Mouse (Mus musculus): ENCODE data around the gene Bcr. TPM values are rescaled to one million over a fixed set of nuclear protein-coding genes. Genes with fewer than 3 reads are reported as not detected.

Gene Bcr
- polyA plus RNA-seq, 1 experiment from 2014 or later, result 11.1 TPM

GRCm38 (mm10) chr10:75093252-75093987 is 33.0 kb downstream of the Bcr start:
- peak; percentile 74 for ATAC-seq (ENCODE audit: insufficient read depth, low FRiP score, low TSS enrichment)
- Histone ChIP-seq H3K36me3 (ENCODE audit: control insufficient read depth, insufficient read depth, low read length) (no peaks in the 10 kb centered on the region), H3K4me2 (ENCODE audit: low read depth) (no peak overlapping the region; the same call in 1 of the 2 replicates)

DNA sequence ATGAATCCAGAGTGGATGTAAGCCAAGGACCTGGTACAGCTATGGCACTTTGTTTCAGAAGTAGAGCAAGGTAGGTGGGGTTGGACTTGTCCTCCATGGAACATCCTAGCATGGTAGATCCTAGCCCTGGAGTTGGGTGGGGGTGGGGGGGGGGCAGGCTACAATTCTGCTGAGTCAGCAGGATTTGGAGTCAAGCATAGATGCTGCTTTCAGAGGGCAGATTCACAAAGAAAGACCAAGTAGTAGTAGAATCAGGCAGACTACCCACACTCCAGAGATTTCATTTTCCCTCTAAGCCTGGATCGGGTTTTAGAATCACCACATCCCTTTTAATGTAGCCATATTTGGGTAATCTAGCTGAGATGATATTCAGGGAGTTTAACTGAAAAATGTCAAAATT is 33.9 kb downstream of the Bcr start:
- 96% methylated on average over 1 of the region's 1 CpGs for WGBS
- no peak overlapping the region for H3K9ac ChIP-seq (ENCODE audit: low read length)
- H3K4me3 ChIP-seq (ENCODE audit: low read depth, low read length), result no peak overlapping the region
- no peaks in the 10 kb centered on the region for H3K27me3 ChIP-seq (ENCODE audit: control insufficient read depth, insufficient read depth, low read length)
- no peaks in the 10 kb centered on the region for H3K9me3 ChIP-seq (ENCODE audit: control insufficient read depth, low read length)
- H3K36me3 ChIP-seq (ENCODE audit: control insufficient read depth, insufficient read depth, low read length), result no peaks in the 10 kb centered on the region
- no peak overlapping the region for H3K4me2 ChIP-seq (ENCODE audit: low read depth)
- peaks cover 22% of the 10 kb centered on the region for H3K4me1 ChIP-seq (ENCODE audit: control insufficient read depth, insufficient read depth, low read length)
- H3K27ac ChIP-seq (ENCODE audit: low read depth, low read length), result no peak overlapping the region
- DNase-seq (ENCODE audit: low spot score), result no peak
- ATAC-seq (ENCODE audit: insufficient read depth, low FRiP score, low TSS enrichment), result no peak

More at GRCm38 (mm10) chr10:75093252-75093987, 33.0 kb downstream of the Bcr start:
- 27% methylated on average over 22 of the region's 22 CpGs for WGBS
- Histone ChIP-seq H3K27ac (ENCODE audit: low read depth, low read length) (no peak overlapping the region), H3K27me3 (ENCODE audit: control insufficient read depth, insufficient read depth, low read length) (no peaks in the 10 kb centered on the region), H3K9me3 (ENCODE audit: control insufficient read depth, low read length) (no peaks in the 10 kb centered on the region), H3K4me1 (ENCODE audit: control insufficient read depth, insufficient read depth, low read length) (peaks cover 14% of the 10 kb centered on the region), H3K4me3 (ENCODE audit: low read depth, low read length) (no peak overlapping the region), H3K9ac (ENCODE audit: low read length) (no peak overlapping the region)
- DNase-seq (ENCODE audit: low spot score), result peak; percentile 52

- WGBS, result 90% methylated on average over 7 of the region's 7 CpGs
- DNase-seq (ENCODE audit: low spot score) (no peak), ATAC-seq (ENCODE audit: insufficient read depth, low FRiP score, low TSS enrichment) (no peak)
- Histone ChIP-seq H3K4me2 (ENCODE audit: low read depth) (no peak overlapping the region), H3K27ac (ENCODE audit: low read depth, low read length) (no peak overlapping the region), H3K4me3 (ENCODE audit: low read depth, low read length) (no peak overlapping the region), H3K9ac (ENCODE audit: low read length) (no peak overlapping the region), H3K9me3 (ENCODE audit: control insufficient read depth, low read length) (no peaks in the 10 kb centered on the region), H3K27me3 (ENCODE audit: control insufficient read depth, insufficient read depth, low read length) (no peaks in the 10 kb centered on the region), H3K36me3 (ENCODE audit: control insufficient read depth, insufficient read depth, low read length) (no peaks in the 10 kb centered on the region), H3K4me1 (ENCODE audit: control insufficient read depth, insufficient read depth, low read length) (peaks cover 22% of the 10 kb centered on the region)
Observed at GRCm38 (mm10) chr10:75095216-75095615, 34.8 kb downstream of the Bcr start.

DNA sequence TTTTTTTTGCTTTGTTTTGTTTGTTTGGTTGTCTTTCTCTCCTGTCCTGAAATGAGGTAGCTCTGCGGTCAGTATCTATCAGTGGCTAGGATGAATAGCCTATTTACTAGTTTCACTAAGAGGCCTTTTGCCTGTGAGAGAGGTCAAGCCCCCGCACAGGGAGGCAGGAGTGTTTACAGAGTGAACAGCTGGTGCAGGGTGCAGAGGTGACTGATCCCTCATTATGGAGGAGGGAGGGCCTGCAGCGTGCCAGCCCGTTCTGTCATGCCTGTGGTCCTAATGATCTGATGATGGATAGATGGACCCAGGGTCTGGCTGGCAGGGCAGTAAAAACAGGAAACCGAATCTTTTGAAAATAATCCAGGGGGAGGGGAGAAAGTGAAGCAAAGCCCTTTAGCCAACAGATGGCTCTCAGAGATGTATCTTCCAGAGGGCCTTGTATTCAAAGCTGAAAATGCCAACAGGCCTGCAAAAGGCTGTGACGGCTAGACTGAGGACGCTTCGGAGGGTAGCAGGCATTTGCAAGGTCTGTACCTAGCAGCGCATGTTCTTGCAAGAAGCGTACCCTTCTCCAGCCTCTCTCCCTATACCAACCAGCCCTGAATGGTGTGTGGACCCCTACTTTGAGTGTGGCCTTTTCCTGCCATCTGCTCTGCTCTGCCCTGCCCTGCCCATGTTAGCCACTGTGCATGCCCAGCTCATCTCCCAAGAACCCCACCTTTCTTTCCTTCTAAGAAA is 38.2 kb downstream of the Bcr start:
- no peaks in the 10 kb centered on the region for H3K27me3 ChIP-seq (ENCODE audit: control insufficient read depth, insufficient read depth, low read length)
- H3K36me3 ChIP-seq (ENCODE audit: control insufficient read depth, insufficient read depth, low read length), result no peaks in the 10 kb centered on the region
- H3K4me3 ChIP-seq (ENCODE audit: low read depth, low read length), result no peak overlapping the region
- H3K9ac ChIP-seq (ENCODE audit: low read length), result no peak overlapping the region
- peak; percentile 71 for DNase-seq (ENCODE audit: low spot score)
- 0 out of 2 replicates have a peak overlapping the region, but pooled peaks have one; percentile 31 for H3K27ac ChIP-seq (ENCODE audit: low read depth, low read length)
- no peaks in the 10 kb centered on the region for H3K9me3 ChIP-seq (ENCODE audit: control insufficient read depth, low read length)
- WGBS, result 20% methylated on average over 10 of the region's 10 CpGs
- H3K4me1 ChIP-seq (ENCODE audit: control insufficient read depth, insufficient read depth, low read length), result peaks cover 20% of the 10 kb centered on the region
- no peak overlapping the region for H3K4me2 ChIP-seq (ENCODE audit: low read depth)
- peak; percentile 71 for ATAC-seq (ENCODE audit: insufficient read depth, low FRiP score, low TSS enrichment)

GRCm38 (mm10) chr10:75100298-75100697 is 39.9 kb downstream of the Bcr start:
- no peak for DNase-seq (ENCODE audit: low spot score)

DNA sequence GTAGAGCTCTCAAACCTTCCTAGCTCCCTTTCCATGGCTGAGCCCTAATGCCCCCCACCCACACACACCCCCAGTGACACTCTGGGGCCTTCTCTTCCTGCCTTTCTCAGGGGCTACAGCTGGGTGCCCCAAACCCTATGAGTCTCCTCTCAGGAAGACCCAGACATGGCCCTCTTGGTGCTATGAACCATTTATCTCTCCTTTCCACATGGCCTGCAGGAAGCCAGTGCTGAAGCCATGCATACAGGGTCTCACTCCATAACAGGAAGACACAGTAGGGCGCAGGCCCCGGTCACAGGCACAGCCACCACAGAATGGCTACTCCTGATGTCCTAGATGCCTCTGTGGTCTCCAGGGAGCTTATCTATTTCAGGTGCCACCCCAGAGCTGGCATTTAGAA is 43.1 kb downstream of the Bcr start:
- ATAC-seq (ENCODE audit: insufficient read depth, low FRiP score, low TSS enrichment) (no peak), DNase-seq (ENCODE audit: low spot score) (no peak)
- Histone ChIP-seq H3K9me3 (ENCODE audit: control insufficient read depth, low read length) (no peaks in the 10 kb centered on the region), H3K9ac (ENCODE audit: low read length) (no peak overlapping the region), H3K4me1 (ENCODE audit: control insufficient read depth, insufficient read depth, low read length) (peaks cover 19% of the 10 kb centered on the region), H3K4me2 (ENCODE audit: low read depth) (no peak overlapping the region), H3K36me3 (ENCODE audit: control insufficient read depth, insufficient read depth, low read length) (no peaks in the 10 kb centered on the region), H3K4me3 (ENCODE audit: low read depth, low read length) (no peak overlapping the region), H3K27me3 (ENCODE audit: control insufficient read depth, insufficient read depth, low read length) (no peaks in the 10 kb centered on the region), H3K27ac (ENCODE audit: low read depth, low read length) (no peak overlapping the region)
- 80% methylated on average over 2 of the region's 2 CpGs for WGBS

More at GRCm38 (mm10) chr10:75100298-75100697, 39.9 kb downstream of the Bcr start:
- H3K9ac ChIP-seq (ENCODE audit: low read length), result no peak overlapping the region
- no peak overlapping the region for H3K27ac ChIP-seq (ENCODE audit: low read depth, low read length)
- no peaks in the 10 kb centered on the region for H3K9me3 ChIP-seq (ENCODE audit: control insufficient read depth, low read length)
- 66% methylated on average over 7 of the region's 7 CpGs for WGBS
- H3K4me3 ChIP-seq (ENCODE audit: low read depth, low read length), result no peak overlapping the region
- H3K27me3 ChIP-seq (ENCODE audit: control insufficient read depth, insufficient read depth, low read length), result no peaks in the 10 kb centered on the region
- no peaks in the 10 kb centered on the region for H3K36me3 ChIP-seq (ENCODE audit: control insufficient read depth, insufficient read depth, low read length)
- H3K4me2 ChIP-seq (ENCODE audit: low read depth), result no peak overlapping the region
- peaks cover 23% of the 10 kb centered on the region for H3K4me1 ChIP-seq (ENCODE audit: control insufficient read depth, insufficient read depth, low read length)
- ATAC-seq (ENCODE audit: insufficient read depth, low FRiP score, low TSS enrichment), result no peak

GRCm38 (mm10) chr10:75104191-75105098 is 44.1 kb downstream of the Bcr start:
- Histone ChIP-seq H3K9ac (ENCODE audit: low read length) (no peak overlapping the region), H3K9me3 (ENCODE audit: control insufficient read depth, low read length) (no peaks in the 10 kb centered on the region), H3K4me2 (ENCODE audit: low read depth) (no peak overlapping the region), H3K36me3 (ENCODE audit: control insufficient read depth, insufficient read depth, low read length) (no peaks in the 10 kb centered on the region), H3K27me3 (ENCODE audit: control insufficient read depth, insufficient read depth, low read length) (no peaks in the 10 kb centered on the region), H3K4me1 (ENCODE audit: control insufficient read depth, insufficient read depth, low read length) (peaks cover 12% of the 10 kb centered on the region), H3K27ac (ENCODE audit: low read depth, low read length) (no peak overlapping the region), H3K4me3 (ENCODE audit: low read depth, low read length) (no peak overlapping the region)
- ATAC-seq (ENCODE audit: insufficient read depth, low FRiP score, low TSS enrichment) (no peak), DNase-seq (ENCODE audit: low spot score) (no peak)
- 71% methylated on average over 8 of the region's 9 CpGs for WGBS

DNA sequence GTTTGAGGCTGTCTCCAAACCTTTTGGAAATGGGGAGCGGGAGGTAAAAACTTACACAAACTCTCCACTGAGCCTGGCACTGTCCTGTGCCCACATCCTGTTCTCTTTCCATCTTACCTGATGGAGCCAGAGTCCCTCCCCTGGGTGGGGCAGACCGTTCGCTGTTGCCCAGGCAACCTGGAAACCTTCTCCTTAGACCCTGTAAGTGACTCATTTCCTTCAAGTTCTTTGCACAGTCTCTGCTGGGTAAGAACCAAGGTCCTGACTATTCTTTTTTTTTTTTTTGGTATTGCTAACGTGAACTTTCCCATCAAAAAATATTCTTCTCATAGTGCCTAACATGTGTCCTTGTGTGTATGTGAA is 44.7 kb downstream of the Bcr start:
- ATAC-seq (ENCODE audit: insufficient read depth, low FRiP score, low TSS enrichment) (no peak), DNase-seq (ENCODE audit: low spot score) (no peak)
- Histone ChIP-seq H3K4me1 (ENCODE audit: control insufficient read depth, insufficient read depth, low read length) (peaks cover 12% of the 10 kb centered on the region), H3K4me2 (ENCODE audit: low read depth) (no peak overlapping the region), H3K27ac (ENCODE audit: low read depth, low read length) (no peak overlapping the region), H3K9me3 (ENCODE audit: control insufficient read depth, low read length) (no peaks in the 10 kb centered on the region), H3K36me3 (ENCODE audit: control insufficient read depth, insufficient read depth, low read length) (no peaks in the 10 kb centered on the region), H3K4me3 (ENCODE audit: low read depth, low read length) (no peak overlapping the region), H3K27me3 (ENCODE audit: control insufficient read depth, insufficient read depth, low read length) (no peaks in the 10 kb centered on the region), H3K9ac (ENCODE audit: low read length) (no peak overlapping the region)
- 89% methylated on average over 4 of the region's 4 CpGs for WGBS

Data from neural tube, embryonic 11.5 days (tissue).